Mouse (Mus musculus) heart, embryonic 11.5 days (tissue): Measurements from ENCODE around the gene Nisch. TPM values are rescaled to one million over a fixed set of nuclear protein-coding genes. Genes with fewer than 3 reads are reported as not detected.

ENCODE experiments used
- ATAC-seq: fragments of 200-750 bp; cut with Nextera tagmentation; replicated peaks from 2 replicates; pipeline ENCODE4 v1.8.0; 2017; ENCODE audit warnings: moderate library complexity; ENCODE audit not compliant: insufficient number of reproducible peaks, low FRiP score, low TSS enrichment
- H3K27ac ChIP-seq: fragments of 300-500 bp; sonication (generic); 2 replicates; pipeline ENCODE4 v1.5.1; 2014; ENCODE audit warnings: mild to moderate bottlenecking, low read depth, low read length
- H3K27me3 ChIP-seq: fragments of 300-500 bp; sonication (generic); 2 replicates; pipeline ENCODE4 v1.6.1; 2014; ENCODE audit warnings: mild to moderate bottlenecking, low read length, mixed read lengths; ENCODE audit not compliant: control insufficient read depth, insufficient read depth
- H3K36me3 ChIP-seq: fragments of 300-500 bp; sonication (generic); 2 replicates; pipeline ENCODE4 v1.6.1; 2014; ENCODE audit warnings: mild to moderate bottlenecking, low read length, moderate library complexity, mixed read lengths; ENCODE audit not compliant: control insufficient read depth, insufficient read depth
- H3K4me1 ChIP-seq: fragments of 300-500 bp; sonication (generic); 2 replicates; pipeline ENCODE4 v1.6.1; 2014; ENCODE audit warnings: low read length; ENCODE audit not compliant: control insufficient read depth, insufficient read depth
- H3K4me2 ChIP-seq: fragments of 300-500 bp; sonication (generic); 2 replicates; pipeline ENCODE4 v1.6.1; 2014; ENCODE audit warnings: mild to moderate bottlenecking, moderate library complexity
- H3K4me3 ChIP-seq: fragments of 300-500 bp; sonication (generic); 2 replicates; pipeline ENCODE4 v1.5.1; 2014; ENCODE audit warnings: low read depth, low read length
- H3K9ac ChIP-seq: fragments of 300-500 bp; sonication (generic); 2 replicates; pipeline ENCODE4 v1.6.1; 2014; ENCODE audit warnings: mild to moderate bottlenecking, low read depth, low read length, moderate library complexity
- H3K9me3 ChIP-seq: fragments of 300-500 bp; sonication (generic); replicated peaks from 2 replicates; pipeline ENCODE4 v1.6.1; 2016; ENCODE audit warnings: low read length; ENCODE audit not compliant: control insufficient read depth
- WGBS: fragments of 180-500 bp; shearing (Covaris S2); extraction: QIAGEN DNeasy Blood & Tissue Kit; methylation state at CpG from one replicate; pipeline ENCODE4 v1.1.7; 2014; ENCODE audit not compliant: insufficient replicate concordance; 5-methylcytosine and 5-hydroxymethylcytosine counted together
- polyA plus RNA-seq: library from polyadenylated mRNA; unstranded; fragments of >200 nt; fragmentation: Nextera tagmentation; extraction: Ambion mirVana; gene quantifications from 2 replicates; pipeline ENCODE4 v1.2.1, GENCODE M21; 2014

Nisch gene
- polyA plus RNA-seq, 1 experiment from 2014 or later: 286 TPM

- WGBS: 68% methylated on average over 6 of the region's 6 CpGs
- Histone ChIP-seq H3K27ac (peak overlapping the region; percentile 61), H3K4me1 (peaks cover 43% of the 10 kb centered on the region), H3K27me3 (no peaks in the 10 kb centered on the region), H3K9ac (no peak overlapping the region), H3K9me3 (no peaks in the 10 kb centered on the region), H3K4me2 (peak overlapping the region; percentile 18), H3K36me3 (peaks cover 2% of the 10 kb centered on the region; the same call in 1 of the 2 replicates), H3K4me3 (no peak overlapping the region)
- ATAC-seq: no peak
These were observed 4.9 kb downstream of the Nisch start for GRCm38 (mm10) chr14:31211854-31212253.

GRCm38 (mm10) chr14:31209133-31209557 lies 7.6 kb downstream of the Nisch start:
- ATAC-seq: peak; percentile 53; the same call in 1 of the 2 replicates
- H3K27me3 ChIP-seq: no peaks in the 10 kb centered on the region
- 35% methylated on average over 4 of the region's 4 CpGs for WGBS
- peak overlapping the region; percentile 99 for H3K27ac ChIP-seq
- H3K4me2 ChIP-seq: peak overlapping the region; percentile 82
- no peaks in the 10 kb centered on the region for H3K9me3 ChIP-seq
- H3K36me3 ChIP-seq: peaks cover 6% of the 10 kb centered on the region; the same call in 1 of the 2 replicates
- H3K4me3 ChIP-seq: peak overlapping the region; percentile 62
- peak overlapping the region; percentile 92 for H3K9ac ChIP-seq
- peaks cover 51% of the 10 kb centered on the region for H3K4me1 ChIP-seq

GRCm38 (mm10) chr14:31208084-31208483 lies 8.7 kb downstream of the Nisch start, which contains the start of gene Tnnc1:
TSS of gene Tnnc1 (plus strand) at chr14:31208312.
- H3K4me3 ChIP-seq: peak within 1 kb of the TSS; percentile 87
- peak within 1 kb of the TSS; percentile 99 for H3K27ac ChIP-seq
- peak within 1 kb of the TSS; percentile 92 for H3K9ac ChIP-seq
- H3K27me3 ChIP-seq: no peaks in the 10 kb centered on the region
- H3K36me3 ChIP-seq: peaks cover 14% of the 10 kb centered on the region
- peaks cover 48% of the 10 kb centered on the region for H3K4me1 ChIP-seq
- peak; percentile 47; the same call in 1 of the 2 replicates for ATAC-seq
- WGBS: 33% methylated on average over 2 of the region's 2 CpGs
- peak within 1 kb of the TSS; percentile 95 for H3K4me2 ChIP-seq
- H3K9me3 ChIP-seq: no peaks in the 10 kb centered on the region

- H3K9me3 ChIP-seq: no peaks in the 10 kb centered on the region
These were observed 9.5 kb downstream of the Nisch start for GRCm38 (mm10) chr14:31207070-31207830.

GRCm38 (mm10) chr14:31206472-31206981 lies 10.2 kb downstream of the Nisch start:
- peak overlapping the region; percentile 95 for H3K4me2 ChIP-seq
- no peaks in the 10 kb centered on the region for H3K27me3 ChIP-seq
- peak overlapping the region; percentile 97 for H3K9ac ChIP-seq
- peak overlapping the region; percentile 88 for H3K27ac ChIP-seq
- peaks cover 32% of the 10 kb centered on the region for H3K4me1 ChIP-seq
- H3K36me3 ChIP-seq: peaks cover 27% of the 10 kb centered on the region
- H3K9me3 ChIP-seq: no peaks in the 10 kb centered on the region
- ATAC-seq: peak; percentile 44
- 1% methylated on average over 37 of the region's 48 CpGs for WGBS
- H3K4me3 ChIP-seq: peak overlapping the region; percentile 87

More at GRCm38 (mm10) chr14:31207070-31207830, 9.5 kb downstream of the Nisch start:
- ATAC-seq: no peak
- peak overlapping the region; percentile 88 for H3K27ac ChIP-seq
- H3K4me1 ChIP-seq: peaks cover 39% of the 10 kb centered on the region
- H3K36me3 ChIP-seq: peaks cover 22% of the 10 kb centered on the region
- H3K27me3 ChIP-seq: no peaks in the 10 kb centered on the region
- peak overlapping the region; percentile 87 for H3K4me3 ChIP-seq
- H3K9ac ChIP-seq: peak overlapping the region; percentile 63
- WGBS: 74% methylated on average over 13 of the region's 13 CpGs
- H3K4me2 ChIP-seq: peak overlapping the region; percentile 95

GRCm38 (mm10) chr14:31205562-31206467 lies 10.9 kb downstream of the Nisch start:
- under 1% methylated on average over 38 of the region's 39 CpGs for WGBS
- peak; percentile 43 for ATAC-seq
- peaks cover 32% of the 10 kb centered on the region for H3K36me3 ChIP-seq

GRCm38 (mm10) chr14:31205244-31205561 lies 11.5 kb downstream of the Nisch start:
- H3K9me3 ChIP-seq: no peaks in the 10 kb centered on the region
- no peaks in the 10 kb centered on the region for H3K27me3 ChIP-seq
- peaks cover 37% of the 10 kb centered on the region for H3K36me3 ChIP-seq
- no peak for ATAC-seq
- WGBS: 10% methylated on average over 8 of the region's 8 CpGs
- peak overlapping the region; percentile 95 for H3K4me2 ChIP-seq
- H3K27ac ChIP-seq: peak overlapping the region; percentile 88
- H3K4me1 ChIP-seq: peaks cover 22% of the 10 kb centered on the region
- peak overlapping the region; percentile 97 for H3K9ac ChIP-seq
- peak overlapping the region; percentile 87 for H3K4me3 ChIP-seq

More at GRCm38 (mm10) chr14:31205562-31206467, 10.9 kb downstream of the Nisch start:
- Histone ChIP-seq H3K9me3 (no peaks in the 10 kb centered on the region), H3K4me3 (peak overlapping the region; percentile 87), H3K4me1 (peaks cover 26% of the 10 kb centered on the region), H3K4me2 (peak overlapping the region; percentile 95), H3K27ac (peak overlapping the region; percentile 88), H3K27me3 (no peaks in the 10 kb centered on the region), H3K9ac (peak overlapping the region; percentile 97)

- Histone ChIP-seq H3K36me3 (peaks cover 37% of the 10 kb centered on the region), H3K4me1 (peaks cover 25% of the 10 kb centered on the region), H3K27me3 (no peaks in the 10 kb centered on the region), H3K4me2 (peak overlapping the region; percentile 95), H3K4me3 (peak overlapping the region; percentile 87), H3K9me3 (no peaks in the 10 kb centered on the region), H3K9ac (peak overlapping the region; percentile 97), H3K27ac (peak overlapping the region; percentile 88)
- whole genome bisulfite sequencing: 54% methylated on average over 4 of the region's 4 CpGs
- no peak for ATAC-seq
These were observed 11.9 kb downstream of the Nisch start for GRCm38 (mm10) chr14:31204844-31205243.
